Mouse (Mus musculus) left cerebral cortex, adult 18-20 months (tissue): ENCODE measurements around the gene Birc3. TPM values are rescaled to one million over a fixed set of nuclear protein-coding genes. Genes with fewer than 3 reads are reported as not detected.
"Not testable (repeated sequence)": the region's sequence is repeated elsewhere in the genome, so short reads cannot be mapped to it uniquely, and the experiment has no call there.

Experiments
- DNase-seq, 2 experiments: peaks; one replicate each; pipeline ENCODE4 v3.0.0; 2021 to 2022; ENCODE audit warnings: low spot score in 2 of 2, mixed read lengths in 1 of 2
- total RNA-seq, 2 experiments: library from RNA; stranded (reverse); gene quantifications; 2 replicates each; pipeline ENCODE4 v1.2.3; 2021

Birc3 gene
- total RNA-seq, 2 experiments from 2014 or later = 2.0 to 2.7 TPM

DNA sequence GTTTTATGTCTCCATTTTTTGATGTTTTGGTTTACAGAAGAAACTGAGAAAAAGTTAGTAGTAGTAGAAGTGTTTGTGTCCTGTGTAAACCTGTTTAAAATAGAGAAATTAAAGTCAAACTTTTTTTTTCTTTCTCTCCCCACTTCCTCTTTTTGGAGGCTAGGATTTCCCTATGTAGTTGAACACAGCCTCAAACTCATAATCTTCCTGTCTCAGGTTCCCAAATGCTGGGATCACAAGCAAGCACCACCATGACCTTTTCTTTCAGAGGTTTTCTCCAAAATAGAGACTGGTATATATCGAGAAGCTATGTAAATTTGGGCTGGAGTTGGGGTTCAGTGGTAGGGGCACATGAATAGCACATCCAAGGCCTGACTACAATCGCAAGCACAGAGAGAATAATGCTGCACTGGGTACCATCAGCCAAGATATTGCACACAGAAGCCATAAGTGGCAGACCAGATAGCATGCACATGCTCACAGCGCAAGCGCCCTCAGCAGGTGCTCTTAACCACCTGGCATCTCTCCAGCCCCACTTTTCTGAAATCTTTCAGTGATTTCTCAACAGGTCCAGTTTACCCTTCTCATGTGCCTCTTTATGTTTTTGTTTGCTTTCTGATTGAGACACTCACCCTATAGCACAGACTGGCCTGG, 4.0 kb downstream of the Birc3 start:
- no peak for DNase-seq

DNA sequence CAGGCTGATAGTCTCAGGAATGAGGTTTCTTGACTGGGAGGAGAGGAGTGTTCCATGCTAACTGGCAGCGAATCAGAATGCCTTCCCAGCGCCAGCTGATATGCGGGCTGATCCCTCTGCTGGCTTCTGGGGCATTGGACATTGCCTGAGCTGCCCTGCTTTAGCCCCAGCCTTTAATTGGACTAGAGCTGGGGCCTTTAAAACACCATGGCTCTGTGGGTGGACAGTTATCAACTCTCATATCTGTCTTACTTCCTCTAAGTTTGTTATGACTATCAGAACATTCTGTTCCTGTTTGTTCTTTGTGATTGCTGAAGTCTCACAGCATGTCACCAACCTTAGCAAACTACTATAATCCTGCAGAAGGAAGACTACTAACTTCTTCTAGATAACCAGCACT, 5.0 kb downstream of the Birc3 start:
- DNase-seq = no peak

DNA sequence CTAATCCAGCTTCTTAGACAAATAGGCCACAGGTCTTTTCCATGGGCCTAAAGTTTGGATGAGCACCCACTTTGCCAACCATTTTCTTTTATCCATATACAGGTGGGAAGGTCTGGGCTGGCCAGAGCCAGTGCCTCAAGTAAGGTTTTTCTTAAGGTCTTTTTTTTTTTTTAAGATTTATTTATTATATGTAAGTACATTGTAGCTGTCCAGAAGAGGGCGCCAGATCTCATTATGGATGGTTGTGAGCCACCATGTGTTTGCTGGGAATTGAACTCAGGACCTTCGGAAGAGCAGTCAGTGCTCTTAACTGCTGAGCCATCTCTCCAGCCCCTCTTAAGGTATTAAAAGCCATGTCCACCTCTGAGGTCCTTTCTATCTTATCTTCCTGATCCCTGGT, 6.0 kb downstream of the Birc3 start:
- not testable (repeated sequence) for DNase-seq

DNA sequence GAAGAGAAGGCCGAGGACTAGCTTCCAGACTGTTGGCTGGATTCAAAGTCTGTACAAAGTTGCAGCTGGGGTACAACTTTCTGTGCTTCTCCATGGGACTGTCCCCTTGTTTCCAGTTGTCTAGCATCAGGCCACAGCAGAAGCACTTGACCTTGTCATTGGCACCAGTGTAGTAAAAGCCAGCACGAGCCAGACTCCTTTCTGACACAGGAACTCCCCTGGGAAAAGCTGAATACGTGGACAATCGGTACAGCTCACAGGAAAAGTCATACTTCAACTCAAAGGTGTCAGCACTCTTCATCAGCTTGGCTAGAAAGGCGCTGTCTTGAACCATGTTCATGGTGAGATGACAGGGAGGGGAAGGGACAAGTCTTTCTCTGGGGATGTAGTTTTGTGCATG, 12.0 kb downstream of the Birc3 start:
- no peak for DNase-seq

DNA sequence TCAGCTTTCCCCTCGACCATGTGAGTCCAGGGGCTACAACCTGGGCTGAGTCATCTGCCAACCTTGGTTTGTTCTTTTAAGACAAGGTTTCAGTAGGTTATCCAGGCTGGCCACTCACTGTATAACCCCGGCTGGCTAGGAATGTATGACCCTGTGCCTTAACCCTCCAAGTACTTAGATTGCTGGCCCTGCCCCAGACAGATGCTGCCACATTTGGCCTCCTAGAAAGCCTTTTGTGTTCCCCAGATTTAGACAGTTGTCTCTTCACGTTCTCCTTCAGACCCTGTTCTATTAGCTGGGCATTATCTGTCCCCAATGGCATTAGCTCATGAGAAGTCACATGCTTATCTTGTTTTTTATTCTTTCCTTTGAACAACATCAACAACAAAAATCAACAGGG, 17.1 kb downstream of the Birc3 start:
- DNase-seq = no peak

DNA sequence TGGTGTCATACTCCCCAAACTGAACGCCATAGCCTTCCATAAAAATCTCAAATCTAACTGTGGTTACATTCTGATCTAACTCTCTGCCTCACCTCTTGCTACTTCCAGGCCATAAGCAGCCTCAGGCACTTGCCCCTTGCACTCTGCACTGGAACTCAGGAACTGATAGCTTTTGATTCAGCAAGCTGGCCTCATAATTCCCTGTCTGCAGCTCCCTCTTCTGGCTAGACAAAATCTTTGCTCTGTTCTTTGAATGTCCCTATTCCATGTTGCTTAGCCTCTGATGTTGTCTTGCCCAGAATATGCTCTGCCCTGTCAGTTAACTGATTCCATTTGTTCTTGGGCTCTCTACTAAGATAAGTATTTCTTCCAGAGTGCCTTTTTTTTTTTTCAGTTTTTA, 17.6 kb downstream of the Birc3 start:
- peak; percentile 14 to 29 for DNase-seq

DNA sequence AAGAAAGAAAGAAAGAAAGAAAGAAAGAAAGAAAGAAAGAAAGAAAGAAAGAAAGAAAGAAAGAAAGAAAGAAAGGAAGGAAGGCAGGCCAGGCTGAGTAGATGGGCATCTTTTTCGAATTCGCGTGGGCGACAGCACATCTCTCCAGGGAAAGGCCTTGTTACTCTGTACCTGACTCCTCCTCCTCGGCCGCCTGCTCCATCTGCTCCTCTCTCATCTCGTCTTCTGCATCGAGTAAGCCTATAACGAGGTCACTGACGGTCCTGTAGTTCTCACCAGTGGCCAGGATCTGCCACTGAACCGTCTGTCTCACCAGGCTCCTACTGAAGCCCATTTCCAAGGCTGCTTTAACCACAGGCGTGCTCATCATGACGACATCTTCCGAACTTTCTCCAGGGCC, 18.8 kb downstream of the Birc3 start:
- DNase-seq = not testable (repeated sequence)

DNA sequence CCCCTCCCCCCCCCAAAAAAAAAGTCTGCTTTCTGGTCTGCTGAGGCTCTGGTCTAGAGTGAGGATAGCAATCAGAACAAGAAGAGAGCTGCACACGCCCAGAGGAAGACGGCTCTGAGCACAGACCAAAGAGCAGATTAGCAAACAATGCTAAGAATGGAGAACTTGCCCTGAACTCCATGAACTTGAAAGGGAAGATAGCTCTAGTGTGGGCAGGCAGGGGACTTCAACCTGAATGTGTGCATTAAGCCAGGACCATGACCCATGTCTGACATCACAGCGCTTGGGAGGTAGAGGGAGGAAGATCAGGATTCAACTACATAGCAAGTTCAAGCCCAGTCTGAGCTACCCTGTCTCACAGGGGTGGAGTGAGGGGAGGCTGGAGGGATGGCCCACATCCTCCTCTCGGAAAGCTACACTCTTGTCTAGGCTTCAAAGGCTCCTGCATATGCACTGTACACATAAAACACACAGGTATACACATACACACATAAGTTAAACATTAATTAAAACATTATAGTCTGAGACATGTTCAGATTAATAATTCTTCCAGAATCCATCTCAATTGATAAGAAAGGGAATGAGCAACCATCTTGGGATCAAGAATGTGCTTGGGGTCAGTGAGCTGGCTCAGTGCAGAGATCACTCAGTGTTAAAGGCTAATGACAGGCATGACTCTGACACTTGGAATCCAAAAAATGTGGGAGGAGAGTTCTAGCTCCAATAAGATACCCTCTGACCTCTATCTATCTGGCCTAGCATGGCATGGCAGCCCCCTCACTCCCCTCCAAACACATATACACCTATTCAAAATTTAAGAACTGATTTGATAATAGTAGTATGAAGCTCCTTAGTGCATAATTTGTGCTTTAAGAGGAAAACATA, 20.4 kb downstream of the Birc3 start:
- DNase-seq = no peak

DNA sequence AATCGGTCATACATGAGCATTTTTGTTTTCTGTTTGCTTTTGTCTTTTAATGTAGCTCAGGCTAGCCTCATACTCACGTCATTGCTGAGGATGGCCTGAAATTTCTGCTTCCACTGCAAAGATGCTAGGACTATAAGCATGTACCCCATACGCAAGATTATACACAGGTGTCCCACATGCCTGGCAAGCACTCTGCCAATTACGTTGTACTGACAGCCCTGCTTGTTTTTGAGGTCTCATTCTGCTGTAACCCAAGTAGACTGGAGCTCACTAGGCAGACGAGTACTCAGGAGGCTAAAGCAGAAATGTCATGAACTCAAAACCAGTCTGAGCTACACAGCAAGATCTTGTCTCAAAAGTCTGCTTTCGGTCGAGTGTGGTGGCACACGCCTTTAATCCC, 21.1 kb downstream of the Birc3 start:
- no peak for DNase-seq

DNA sequence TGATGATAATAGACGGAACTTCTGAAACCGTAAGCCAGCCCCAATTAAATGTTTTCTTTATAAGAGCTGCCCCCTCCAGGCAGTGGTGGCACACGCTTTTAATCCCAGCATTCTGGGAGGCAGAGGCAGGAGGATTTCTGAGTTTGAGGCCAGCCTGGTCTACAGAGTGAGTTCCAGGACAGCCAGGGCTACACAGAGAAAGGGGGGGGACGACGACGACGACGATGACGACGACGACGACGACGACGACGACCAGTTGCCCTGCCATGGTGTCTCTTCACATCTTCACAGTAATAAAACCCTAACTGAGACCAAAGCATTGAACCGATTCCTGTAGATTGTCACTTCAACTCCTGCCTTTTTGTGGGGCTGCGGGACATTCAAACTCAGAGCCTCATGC, 24.8 kb downstream of the Birc3 start:
- no peak for DNase-seq

DNA sequence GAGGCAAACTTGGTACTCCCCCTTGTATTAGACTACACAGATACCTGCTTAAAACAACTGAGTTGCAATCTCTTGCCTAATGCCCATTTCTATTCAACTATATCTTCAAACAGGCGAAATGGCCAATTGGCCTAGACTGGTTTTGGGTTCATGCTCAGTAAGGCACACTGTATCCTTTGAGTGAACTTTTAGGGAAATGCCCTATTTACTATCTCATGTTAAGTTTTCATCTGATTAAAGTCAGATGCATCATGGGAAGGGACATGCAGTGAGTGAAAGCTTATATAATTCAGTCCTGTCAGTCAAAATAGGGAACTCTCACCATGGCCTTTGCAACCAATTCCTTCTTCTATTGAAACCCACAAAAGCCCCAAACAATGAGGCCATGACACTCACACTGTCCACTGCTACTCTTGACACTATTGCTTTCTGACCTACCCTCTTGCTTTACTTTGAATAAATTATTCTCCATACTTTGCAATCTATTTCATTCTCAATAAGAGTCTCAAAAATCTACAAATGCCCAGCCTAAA, 26.3 kb downstream of the Birc3 start:
- no peak for DNase-seq

DNA sequence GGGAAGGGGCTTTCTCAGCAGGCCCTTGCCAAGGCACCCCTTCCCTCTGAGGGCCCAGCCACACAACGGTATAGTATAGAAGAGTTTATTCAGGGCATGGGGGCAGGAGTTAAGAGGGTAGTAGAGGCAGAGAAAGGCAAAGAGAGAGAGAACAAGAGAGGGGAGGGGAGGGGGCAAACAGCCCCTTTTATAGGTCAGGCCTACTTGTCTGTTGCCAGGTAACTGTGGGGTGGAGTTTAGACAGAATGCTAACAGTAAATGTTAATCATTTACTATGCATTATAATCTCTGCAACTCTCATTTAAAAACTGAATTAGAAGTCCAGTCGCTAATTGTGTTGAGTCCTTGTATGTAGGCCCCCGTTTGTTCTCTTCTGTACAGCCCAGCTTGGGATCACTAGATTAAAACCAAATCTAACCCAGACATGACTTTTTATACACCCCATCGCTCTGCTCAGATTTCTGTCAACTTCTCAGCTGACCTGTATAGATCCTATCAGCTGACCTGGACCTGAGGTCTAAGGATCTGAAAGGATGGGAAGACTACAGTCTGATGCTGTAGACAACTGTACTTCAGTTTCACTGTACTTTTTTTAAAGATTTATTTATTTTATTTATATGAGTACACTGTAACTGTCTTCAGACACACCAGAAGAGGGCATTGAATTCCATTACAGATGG, 27.6 kb downstream of the Birc3 start:
- no peak for DNase-seq

DNA sequence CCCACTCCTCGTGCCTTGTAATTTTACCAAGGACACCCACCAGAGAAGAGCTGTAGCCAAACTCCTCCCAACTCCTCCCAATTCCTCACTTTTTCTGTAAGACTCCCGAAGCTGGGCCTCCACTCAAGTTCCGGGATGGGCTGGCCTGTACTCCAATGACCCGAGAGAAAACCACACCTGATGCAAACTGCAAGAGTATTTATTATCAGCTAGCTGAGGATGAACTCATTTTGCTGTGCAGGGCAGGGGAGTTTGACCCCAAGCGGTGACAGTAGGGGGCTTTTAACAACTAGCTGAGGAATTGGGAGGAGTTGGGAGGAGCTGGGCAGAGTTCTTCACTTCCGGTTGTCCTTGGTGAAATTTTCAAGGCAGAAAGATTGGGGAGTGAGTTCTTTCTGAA, 31.8 kb downstream of the Birc3 start:
- DNase-seq = no peak

DNA sequence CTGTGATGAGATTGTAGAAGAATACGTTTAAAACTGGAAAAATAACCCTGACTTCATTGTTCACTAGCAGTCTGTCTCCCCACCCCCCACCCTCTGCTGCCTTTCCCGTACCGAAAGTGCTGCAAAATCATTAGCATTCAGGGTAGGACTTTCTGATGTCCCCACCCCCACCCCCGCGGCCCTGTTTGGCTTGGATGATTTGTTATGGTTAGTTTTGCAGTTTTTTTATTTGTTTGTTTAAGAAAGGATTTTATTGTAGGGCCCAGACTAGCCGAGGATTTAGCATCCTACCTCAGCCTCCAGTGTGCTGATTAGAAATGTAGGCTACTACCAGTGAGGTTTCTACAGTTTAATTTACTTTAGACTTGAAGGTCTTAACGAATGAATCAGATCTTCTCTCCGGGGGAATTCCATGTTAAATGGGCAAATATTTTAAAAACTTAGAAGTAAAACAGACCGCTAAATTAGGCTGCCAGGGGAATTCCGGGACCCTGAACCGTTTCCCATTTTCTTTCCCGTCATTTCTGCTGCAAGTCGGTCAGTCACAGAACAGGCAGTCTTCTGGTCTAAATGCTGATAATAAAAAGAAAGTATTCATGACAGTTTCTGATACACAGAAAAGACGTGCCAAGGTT, 35.1 kb downstream of the Birc3 start:
- DNase-seq = no peak

DNA sequence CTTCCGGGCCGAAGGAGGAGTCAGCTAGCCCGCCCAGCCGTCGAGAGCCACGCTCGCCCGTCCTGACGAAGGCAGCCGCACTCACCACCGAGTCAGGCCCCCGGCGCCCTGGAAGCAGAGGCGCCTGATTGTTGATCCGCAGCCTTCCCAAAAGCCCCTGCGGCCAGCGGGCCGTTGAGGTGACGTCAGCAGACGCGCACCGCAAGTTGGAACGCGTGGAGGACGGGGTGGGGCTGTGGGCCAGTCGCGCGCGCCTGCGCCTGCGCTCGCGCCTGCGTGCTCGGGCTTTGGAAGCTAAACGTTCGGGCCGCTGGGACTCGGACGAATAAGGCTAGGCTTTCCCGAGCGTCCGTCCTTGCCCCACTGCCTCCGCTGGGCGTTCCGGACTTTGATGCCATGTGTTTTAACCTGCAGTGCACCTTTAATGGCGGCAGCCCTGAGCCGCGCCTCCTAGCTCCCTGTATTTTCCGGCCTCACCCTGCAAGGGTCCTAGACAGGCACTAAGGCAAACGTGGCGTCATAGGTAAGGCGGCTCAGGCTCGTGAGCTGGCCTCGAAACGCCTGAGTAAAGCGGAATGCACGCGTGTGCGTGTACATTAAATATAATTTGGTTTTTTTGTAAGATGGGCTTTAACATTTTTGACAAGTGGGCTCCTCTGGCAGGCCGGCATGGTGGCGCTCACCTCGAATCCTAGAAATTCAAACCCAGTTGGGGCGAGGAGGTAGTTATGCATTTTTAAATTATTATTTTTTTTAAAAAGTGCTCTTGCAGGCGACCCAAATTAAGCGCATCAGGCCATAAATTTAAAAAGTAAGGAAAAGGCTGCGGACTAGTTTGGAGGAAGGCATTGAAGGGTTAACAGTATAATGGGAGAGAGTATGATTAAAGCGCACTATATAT, 35.8 kb downstream of the Birc3 start, which contains the start of gene Birc2:
Gene Birc2, minus strand, starts transcription at position 160 of the 901 bp plus-strand sequence.
- DNase-seq = peak; percentile 96 to 97

DNA sequence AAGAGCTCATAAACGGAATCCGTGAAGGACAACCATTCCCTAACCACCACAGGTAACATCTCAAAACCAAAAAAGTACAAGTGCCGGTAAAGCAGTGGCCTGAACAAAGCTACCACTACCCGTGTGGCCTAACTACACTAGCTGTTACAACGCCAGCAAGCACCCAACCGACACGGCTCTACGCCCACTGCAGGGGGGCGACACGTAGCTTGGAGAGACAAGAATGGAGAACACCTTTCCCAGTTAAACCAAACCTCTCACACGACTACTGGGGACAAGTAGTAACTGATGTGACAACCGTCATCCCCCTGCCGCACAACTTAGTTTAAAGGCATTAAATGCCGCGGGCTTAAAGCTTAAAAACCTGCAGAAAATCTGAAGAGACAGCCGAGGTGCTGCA, 36.7 kb downstream of the Birc3 start:
- peak; percentile 28 to 59 for DNase-seq

DNA sequence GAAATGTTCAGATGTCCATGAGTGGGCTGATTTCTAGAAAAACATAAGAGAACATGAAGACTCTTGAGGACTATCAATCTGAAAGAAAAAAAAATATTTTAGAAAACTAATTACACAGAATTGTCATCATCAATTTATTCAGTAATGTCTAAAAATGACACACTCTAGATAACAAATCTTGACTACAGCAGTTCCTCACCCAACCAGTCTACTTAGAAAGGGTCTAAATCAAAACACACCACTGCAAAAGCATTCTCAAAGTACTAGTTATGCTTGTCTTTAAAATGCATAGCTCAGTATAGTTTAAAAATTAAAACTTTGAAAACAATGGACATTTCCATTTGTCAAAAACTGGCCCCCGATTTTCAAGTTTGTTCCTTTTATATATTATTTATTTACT, 37.7 kb downstream of the Birc3 start:
- no peak for DNase-seq

DNA sequence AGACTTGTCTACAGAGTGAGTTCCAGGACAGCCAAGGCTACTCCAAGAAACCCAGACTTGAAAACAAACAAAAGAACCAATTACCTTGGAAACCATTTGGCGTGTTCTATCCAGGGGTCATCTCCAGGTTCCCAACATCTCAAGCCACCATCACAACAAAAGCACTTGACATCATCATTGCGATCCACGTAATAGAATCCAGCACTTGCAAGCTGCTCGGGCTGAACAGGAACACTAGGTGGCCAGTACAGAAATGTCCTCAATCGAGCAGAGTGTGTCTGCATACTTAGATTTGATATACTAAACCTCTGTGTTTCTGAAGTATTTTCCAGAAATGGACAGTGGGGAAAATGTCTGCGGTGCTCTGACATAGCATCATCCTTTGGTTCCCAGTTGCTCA, 39.6 kb downstream of the Birc3 start:
- DNase-seq = no peak

DNA sequence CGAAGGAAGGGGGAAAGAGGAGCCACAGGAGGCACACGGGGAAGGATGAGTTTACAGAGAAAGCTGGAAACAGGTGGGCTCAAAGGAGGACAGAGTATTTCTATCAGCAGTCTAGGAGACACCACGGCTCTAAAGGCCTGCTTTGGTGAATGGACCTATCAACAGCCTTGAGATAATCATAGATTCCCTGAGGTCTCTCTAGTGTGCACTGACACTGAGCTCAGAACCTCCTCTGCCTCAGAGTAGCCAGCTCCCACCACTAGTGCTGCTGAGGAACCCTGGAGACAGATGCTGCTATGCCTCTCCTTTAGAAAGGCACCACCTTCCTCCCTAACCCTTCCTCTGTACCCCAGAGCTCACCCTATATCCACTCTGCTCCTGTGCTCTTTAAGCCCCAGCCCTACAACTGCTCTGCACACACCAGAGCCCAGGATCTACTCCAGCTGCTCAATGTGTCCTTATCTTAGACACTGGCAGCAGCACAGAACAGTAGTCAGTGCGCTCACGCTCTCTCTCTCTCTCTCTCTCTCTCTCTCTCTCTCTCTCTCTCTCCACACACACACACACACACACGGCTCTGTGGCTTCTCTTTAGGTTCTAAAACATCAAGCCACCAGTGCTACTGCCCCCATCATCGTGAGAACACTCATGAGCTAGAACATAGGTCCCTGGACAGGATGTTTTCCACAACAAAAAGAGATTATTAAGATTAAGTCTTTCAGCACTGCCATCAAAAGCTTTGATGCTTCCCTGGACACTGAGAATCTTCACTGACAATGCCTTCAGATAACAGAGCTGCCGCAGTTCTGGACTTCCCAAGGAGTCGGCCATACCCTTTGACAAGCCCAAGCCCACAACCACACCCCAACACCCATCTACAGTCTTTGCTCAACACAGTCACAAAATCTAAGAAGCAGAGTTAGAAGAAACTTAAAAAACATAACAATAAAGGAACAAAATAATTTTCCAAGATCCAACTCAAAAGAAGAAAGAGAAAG, 43.2 kb downstream of the Birc3 start:
- DNase-seq = no peak
